In the genomic region with DNA sequence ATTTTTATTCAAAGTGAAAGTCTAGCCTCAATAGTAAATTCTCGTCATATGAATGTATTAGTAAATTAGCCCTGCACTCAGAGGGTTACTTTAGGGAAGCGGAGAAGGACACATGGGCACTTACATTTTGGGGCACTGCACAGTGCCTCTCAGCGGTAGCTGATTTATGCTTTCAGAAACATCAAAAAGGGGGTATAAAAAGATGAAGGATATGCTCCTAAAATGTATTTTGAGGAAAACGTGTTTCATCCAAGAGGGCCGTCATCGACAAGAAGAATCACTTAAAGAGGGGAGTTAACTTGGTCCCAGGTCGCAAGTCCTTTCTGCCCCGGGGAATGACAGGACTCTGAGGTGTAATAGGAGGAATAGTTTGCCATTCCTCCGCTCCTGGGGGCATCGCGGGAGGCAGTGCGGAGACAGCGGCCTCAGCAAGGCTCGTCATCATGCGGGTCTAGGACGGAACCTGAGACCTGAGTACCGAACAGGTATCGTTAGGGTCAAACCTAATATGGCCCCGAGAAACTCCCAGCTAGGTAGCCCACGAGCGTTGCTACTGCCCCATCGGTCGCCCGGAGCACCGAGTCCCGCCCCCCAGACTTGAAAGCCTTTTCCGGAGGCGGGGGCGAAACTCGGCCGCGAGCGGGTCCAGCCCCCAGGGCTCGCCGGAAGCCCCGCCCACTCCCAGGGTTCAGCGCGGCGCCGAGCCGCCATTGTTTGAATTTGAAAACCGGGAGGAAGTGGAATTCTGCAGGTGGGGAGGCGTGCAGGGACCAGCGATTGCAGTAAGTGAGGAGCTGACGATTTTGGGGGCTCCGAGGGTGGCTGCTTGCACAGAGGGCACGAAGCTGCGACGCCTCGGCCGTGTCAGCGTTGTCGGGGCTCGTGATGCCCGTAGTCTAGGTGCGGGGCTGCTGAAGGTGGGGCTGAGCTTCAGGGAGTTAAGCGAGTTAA, we compare ENCODE assay signal across 7 mouse cellular contexts. TPM values are rescaled to one million over a fixed set of nuclear protein-coding genes. Genes with fewer than 3 reads are reported as not detected.
DNase-seq lines count a peak whose midpoint lies in the region; ATAC-seq lines count a peak whose summit lies in the region.

A gene (plus strand): TSS at position 710 of the 951 bp plus-strand sequence.

- peak within 1 kb of the TSS; percentile 80 for H3K4me3 ChIP-seq in intestine, embryonic 15.5 days (replicated peaks)
- peak within 1 kb of the TSS; percentile 86 for H3K4me3 ChIP-seq in midbrain, embryonic 10.5 days

- H3K4me1 ChIP-seq in intestine, embryonic 15.5 days (replicated peaks), result no peaks in the 10 kb centered on the region
- H3K4me1 ChIP-seq in midbrain, embryonic 10.5 days, result peaks cover 7% of the 10 kb centered on the region

- DNase-seq in adrenal gland, adult 18-20 months (ENCODE audit: low spot score in 2 of 2), result peak; percentile 94 to 95
- peak; percentile 97 for DNase-seq in embryo, embryonic 11 days
- peak; percentile 78 to 87 for DNase-seq in gastrocnemius, postnatal 36 days
- DNase-seq in left cerebral cortex, postnatal 25 days (ENCODE audit: low spot score in 2 of 2), result peak; percentile 88 to 89
- DNase-seq in midbrain, embryonic 10.5 days (ENCODE audit: low spot score), result peak; percentile 94
- peak; percentile 92 for DNase-seq in right cerebral cortex, postnatal 4 days

- no peaks in the 10 kb centered on the region for H3K27me3 ChIP-seq in intestine, embryonic 15.5 days (replicated peaks)
- no peaks in the 10 kb centered on the region for H3K27me3 ChIP-seq in midbrain, embryonic 10.5 days (ENCODE audit: low read depth, poor library complexity, severe bottlenecking)

- WGBS in intestine, embryonic 15.5 days, result under 1% methylated on average over 57 of the region's 57 CpGs
- WGBS in midbrain, embryonic 10.5 days, result under 1% methylated on average over 57 of the region's 57 CpGs

- ATAC-seq in intestine, embryonic 15.5 days, result peak; percentile 98

- peak within 1 kb of the TSS; percentile 70 for H3K4me2 ChIP-seq in intestine, embryonic 15.5 days (replicated peaks)

- intact Hi-C loops in gastrocnemius, postnatal 36 days (cut with DNase I), result loop anchor here (5.0 kb wide), 2 partner anchors 45 to 95 kb away; a partner anchor contains a TSS
- intact Hi-C loops in left cerebral cortex, postnatal 25 days (cut with DNase I), result loop anchor here (1.0 to 10.0 kb wide), 3 partner anchors 44 to 257 kb away; no protein-coding TSS in a partner anchor

- H3K9ac ChIP-seq in intestine, embryonic 15.5 days, result peak within 1 kb of the TSS; percentile 73

- H3K36me3 ChIP-seq in intestine, embryonic 15.5 days, result no peaks in the 10 kb centered on the region
- H3K36me3 ChIP-seq in midbrain, embryonic 10.5 days, result peaks cover 27% of the 10 kb centered on the region

- H3K9me3 ChIP-seq in intestine, embryonic 15.5 days, result no peaks in the 10 kb centered on the region
- no peaks in the 10 kb centered on the region for H3K9me3 ChIP-seq in midbrain, embryonic 10.5 days (replicated peaks)

- peak within 1 kb of the TSS; percentile 28; the same call in 1 of the 2 replicates for H3K27ac ChIP-seq in intestine, embryonic 15.5 days
- H3K27ac ChIP-seq in midbrain, embryonic 10.5 days (replicated peaks), result peak within 1 kb of the TSS; percentile 92

RNA-seq across cellular contexts. Expression of the gene that starts here (rescaled TPM):
- total RNA-seq in adrenal gland, adult 18-20 months (2021), result 1 to 10 TPM in 1 of 2 experiments, under 1 TPM in 1; 0.90 to 2.4 TPM
- total RNA-seq in gastrocnemius, postnatal 36 days (2021), result 1 to 10 TPM; 1.1 TPM
- polyA plus RNA-seq in intestine, embryonic 15.5 days (2015; fragmentation: Nextera tagmentation; extraction: Ambion mirVana), result 51.9 and 65.0 TPM in 2 replicates
- 1 to 10 TPM in 1 of 2 experiments, under 1 TPM in 1; 0.85 to 1.6 TPM for total RNA-seq in left cerebral cortex, postnatal 25 days (2021)
- polyA plus RNA-seq in midbrain, embryonic 10.5 days (2016; fragmentation: Nextera tagmentation; extraction: Ambion mirVana), result 85.0 and 89.6 TPM in 2 replicates

Comparison
In these comparisons a context has a peak if more than half of its experiments do, and no peak if none do; other contexts are left out.
1. Peak in every context shown above with its lines: DNase-seq, ATAC-seq, H3K4me3 ChIP-seq and H3K27ac ChIP-seq.